Mouse (Mus musculus) CH12.LX (cell line): ENCODE measurements at regions not wholly inside any gene's neighbourhood (a gene's known extent, or its start where the extent isn't known, plus 50 kb on each side); places are given as distances from the start of the nearest gene placed in this dataset.

Source experiments
- DNase-seq: peaks from one replicate; pipeline ENCODE4 v3.0.0-alpha.2; 2013; ENCODE audit errors: extremely low read depth
- H3K27ac ChIP-seq: 2 replicates; pipeline ENCODE4 v1.5.1; 2012; ENCODE audit warnings: low read depth, mild to moderate bottlenecking, control low read depth, moderate library complexity; ENCODE audit not compliant: insufficient read depth
- H3K27me3 ChIP-seq: replicated peaks from 2 replicates; pipeline ENCODE3; 2012; ENCODE audit warnings: inconsistent platforms
- H3K36me3 ChIP-seq, 2 experiments: replicated peaks in 1 of 2; 2 replicates each; pipeline versions ENCODE3 to v1.6.1; 2012; ENCODE audit warnings: inconsistent platforms in 1 of 2, low read length in 1 of 2, mild to moderate bottlenecking in 1 of 2, mixed read lengths in 1 of 2, moderate library complexity in 1 of 2; ENCODE audit not compliant: control insufficient read depth in 1 of 2, insufficient read depth in 1 of 2
- H3K4me1 ChIP-seq, 2 experiments: 2 replicates each; pipeline ENCODE4 v1.6.1; 2012; ENCODE audit warnings: inconsistent platforms in 1 of 2, moderate library complexity in 1 of 2; ENCODE audit not compliant: insufficient read depth in 2 of 2, control insufficient read depth in 1 of 2
- H3K4me2 ChIP-seq: 2 replicates; pipeline ENCODE4 v1.6.1; 2012; ENCODE audit warnings: low read depth, mild to moderate bottlenecking, control low read depth; ENCODE audit not compliant: poor library complexity, insufficient read depth, severe bottlenecking
- H3K4me3 ChIP-seq, 3 experiments: fragments of 150-350 bp in 1 of 3; sonication (generic) in 1 of 3; replicated peaks in 1 of 3; 2 replicates each; pipeline versions ENCODE3 to v1.5.1; 2011 to 2012; ENCODE audit warnings: low read depth in 2 of 3, low read length in 2 of 3, mild to moderate bottlenecking in 2 of 3, moderate library complexity in 2 of 3, control low read depth in 1 of 3, improper control_type of control experiment in 1 of 3, inconsistent platforms in 1 of 3, mixed read lengths in 1 of 3; ENCODE audit not compliant: poor library complexity in 1 of 3
- H3K79me2 ChIP-seq: replicated peaks from 2 replicates; pipeline ENCODE4 v1.6.1; 2012; ENCODE audit warnings: mild to moderate bottlenecking, moderate library complexity; ENCODE audit not compliant: control insufficient read depth, poor library complexity, insufficient read depth, severe bottlenecking; ENCODE audit errors: extremely low read depth
- H3K9ac ChIP-seq: 2 replicates; pipeline ENCODE4 v1.6.1; 2012; ENCODE audit warnings: low read depth, mild to moderate bottlenecking, control low read depth, moderate library complexity; ENCODE audit not compliant: insufficient read depth
- H3K9me3 ChIP-seq: replicated peaks from 2 replicates; pipeline ENCODE3; 2012; ENCODE audit warnings: low read length, inconsistent platforms, mixed read lengths
- BHLHE40 ChIP-seq: IDR thresholded peaks from 2 replicates; pipeline ENCODE4 v1.6.1; 2011; ENCODE audit warnings: mild to moderate bottlenecking, low read depth, low read length, improper control_type of control experiment
- CTCF ChIP-seq, 2 experiments: IDR thresholded peaks in 1 of 2; conservative IDR thresholded peaks in 1 of 2; 2 replicates each; pipeline ENCODE4 v1.5.1; 2011 to 2012; ENCODE audit warnings: low read depth in 2 of 2, low read length in 2 of 2, improper control_type of control experiment in 1 of 2, inconsistent platforms in 1 of 2, mild to moderate bottlenecking in 1 of 2, moderate library complexity in 1 of 2
- ELF1 ChIP-seq: IDR thresholded peaks from 2 replicates; pipeline ENCODE4 v1.6.1; 2014; ENCODE audit warnings: low read depth, mild to moderate bottlenecking, inconsistent platforms, low read length, improper control_type of control experiment
- HCFC1 ChIP-seq: IDR thresholded peaks from 2 replicates; pipeline ENCODE4 v1.6.1; 2012; ENCODE audit warnings: low read depth, mild to moderate bottlenecking, inconsistent platforms, low read length, improper control_type of control experiment
- JUN ChIP-seq: IDR thresholded peaks from 2 replicates; pipeline ENCODE4 v1.6.1; 2011; ENCODE audit warnings: low read depth, mild to moderate bottlenecking, low read length, improper control_type of control experiment, moderate library complexity; ENCODE audit not compliant: insufficient read depth
- MAZ ChIP-seq: IDR thresholded peaks from 2 replicates; pipeline ENCODE4 v1.6.1; 2012; ENCODE audit warnings: low read depth, mild to moderate bottlenecking, inconsistent platforms, low read length, improper control_type of control experiment, moderate library complexity
- NRF1 ChIP-seq: IDR thresholded peaks from 2 replicates; pipeline ENCODE4 v1.6.1; 2014; ENCODE audit warnings: low read depth, mild to moderate bottlenecking, inconsistent platforms, low read length, improper control_type of control experiment, moderate library complexity
- POLR2A ChIP-seq: IDR thresholded peaks from 2 replicates; pipeline ENCODE4 v1.6.1; 2011; ENCODE audit warnings: low read depth, mild to moderate bottlenecking, improper control_type of control experiment, low read length
- POLR2AphosphoS2 ChIP-seq: IDR thresholded peaks from 2 replicates; pipeline ENCODE4 v1.6.1; 2011; ENCODE audit warnings: low read depth, low read length, improper control_type of control experiment
- RAD21 ChIP-seq: IDR thresholded peaks from 2 replicates; pipeline ENCODE4 v1.6.1; 2011; ENCODE audit warnings: low read depth, mild to moderate bottlenecking, low read length, improper control_type of control experiment, moderate library complexity
- RCOR1 ChIP-seq: conservative IDR thresholded peaks from 2 replicates; pipeline ENCODE4 v1.6.1; 2012; ENCODE audit warnings: low read depth, mild to moderate bottlenecking, inconsistent platforms, low read length, improper control_type of control experiment
- TBP ChIP-seq: conservative IDR thresholded peaks from 2 replicates; pipeline ENCODE4 v1.6.1; 2011; ENCODE audit warnings: low read depth, low read length, improper control_type of control experiment
- ZC3H11A ChIP-seq: IDR thresholded peaks from 2 replicates; pipeline ENCODE4 v1.6.1; 2012; ENCODE audit warnings: low read depth, mild to moderate bottlenecking, inconsistent platforms, low read length, improper control_type of control experiment
- ZKSCAN1 ChIP-seq: IDR thresholded peaks from 2 replicates; pipeline ENCODE4 v1.6.1; 2012; ENCODE audit warnings: low read depth, inconsistent platforms, low read length, improper control_type of control experiment, borderline replicate concordance
- dilution Hi-C: fragments of 300-500 bp; cut with MboI; formaldehyde crosslinking; loops from 2 replicates; pipeline ENCODE4 v1.14.3; 2020; ENCODE audit warnings: low sequenced_read_pairs; ENCODE audit not compliant: extremely low pct_unique_long_range_greater_than_20kb, extremely low pct_ligation_motif_present
- in situ Hi-C: fragments of 300-500 bp; cut with MboI; formaldehyde crosslinking; loops from 3 replicates; pipeline ENCODE4 v1.14.3; 2019; ENCODE audit warnings: low sequenced_read_pairs, low pct_ligation_motif_present, low pct_unique_long_range_greater_than_20kb, mixed read lengths

DNA sequence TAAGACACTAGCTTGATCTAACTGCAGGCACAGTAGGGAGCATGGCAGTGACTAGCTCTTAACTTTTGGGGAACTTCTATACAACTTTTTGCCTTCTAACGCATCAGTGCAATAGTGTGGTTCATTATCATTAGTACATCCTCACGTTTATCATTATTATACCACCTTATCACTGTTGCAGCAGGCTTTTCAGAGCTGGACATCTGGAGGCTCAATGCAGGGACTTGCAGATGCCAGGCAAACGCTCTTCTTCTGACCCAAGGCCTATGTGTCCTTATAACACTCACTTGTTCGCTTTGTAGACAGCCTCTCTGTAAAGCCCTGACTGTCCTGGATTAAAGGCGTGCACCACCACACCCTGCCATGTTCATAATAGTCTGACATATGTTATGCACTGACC lies 53.5 kb upstream of the Ubash3b start:
- no peak overlapping the region for H3K4me3 ChIP-seq
- no peak for DNase-seq
- H3K36me3 ChIP-seq: no peaks in the 10 kb centered on the region
- no peaks in the 10 kb centered on the region for H3K27me3 ChIP-seq
- H3K4me1 ChIP-seq: peaks cover 3 to 29% of the 10 kb centered on the region in 2 experiments; a peak in 3 of 4 replicates
- no peak overlapping the region for H3K27ac ChIP-seq
- no peaks in the 10 kb centered on the region for H3K79me2 ChIP-seq
- TF ChIP-seq POLR2AphosphoS2 (no peak), BHLHE40 (no peak), MAZ (no peak), HCFC1 (no peak), NRF1 (no peak)
- H3K9me3 ChIP-seq: no peaks in the 10 kb centered on the region
- dilution Hi-C loops: no loop called here
- no peak overlapping the region for H3K9ac ChIP-seq
- no peak overlapping the region for H3K4me2 ChIP-seq
- in situ Hi-C loops: no loop called here

DNA sequence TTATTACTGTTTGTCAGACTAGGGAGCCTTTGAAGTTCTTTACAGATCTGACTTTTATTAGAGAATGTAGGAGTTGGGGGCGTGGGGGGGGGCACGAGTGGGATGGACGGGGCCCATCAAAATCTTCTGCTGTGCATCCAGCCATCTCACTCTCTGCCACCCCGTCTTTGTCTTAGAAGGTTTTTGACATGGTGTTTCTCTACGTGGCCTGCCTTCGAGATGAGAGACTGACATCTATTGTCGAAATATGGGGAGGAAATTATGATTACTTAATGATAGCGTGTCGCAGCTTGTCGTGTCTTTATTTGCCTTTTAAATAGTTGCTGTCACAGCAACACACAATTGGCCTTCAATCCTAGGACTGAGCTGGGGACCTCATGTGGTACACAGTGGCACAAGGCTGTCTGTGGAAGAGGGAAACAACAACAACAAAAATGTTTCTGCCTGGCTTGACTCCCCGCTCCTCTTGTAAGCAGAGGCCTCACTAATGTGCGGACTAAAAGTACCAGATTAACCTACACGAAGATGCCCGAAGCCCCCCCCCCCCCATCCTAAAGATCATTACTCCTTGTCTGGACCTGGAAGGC lies 51.5 kb upstream of the Ubash3b start:
- Histone ChIP-seq H3K4me3 (peak overlapping the region in 1 of 3 experiments; percentile 43), H3K9ac (no peak overlapping the region)
- TF ChIP-seq ZC3H11A (no peak), RAD21 (no peak), CTCF (conservative IDR thresholded peaks at IDR 0.05 in 1 of 2, IDR thresholded peaks at IDR 0.05 in 1 of 2; ENCODE audit: low read depth in 2 of 2, low read length in 2 of 2) (no peak), TBP (no peak), RCOR1 (no peak), POLR2A (no peak), ZKSCAN1 (no peak), JUN (no peak), ELF1 (no peak), MAZ (no peak)
- TF ChIP-seq, all 38 proteins: peak for 0
- dilution Hi-C loops: no loop called here
- in situ Hi-C loops: no loop called here
- no peaks in the 10 kb centered on the region for H3K36me3 ChIP-seq
- no peaks in the 10 kb centered on the region for H3K9me3 ChIP-seq
- H3K79me2 ChIP-seq: no peaks in the 10 kb centered on the region
- H3K4me1 ChIP-seq: peaks cover 0 to 16% of the 10 kb centered on the region in 2 experiments; a peak in 2 of 4 replicates
- H3K27me3 ChIP-seq: no peaks in the 10 kb centered on the region
- no peak overlapping the region for H3K27ac ChIP-seq
- DNase-seq: no peak
- peak overlapping the region; percentile 57 for H3K4me2 ChIP-seq
